Mouse (Mus musculus): ENCODE results near the gene Adamts7.

DNA sequence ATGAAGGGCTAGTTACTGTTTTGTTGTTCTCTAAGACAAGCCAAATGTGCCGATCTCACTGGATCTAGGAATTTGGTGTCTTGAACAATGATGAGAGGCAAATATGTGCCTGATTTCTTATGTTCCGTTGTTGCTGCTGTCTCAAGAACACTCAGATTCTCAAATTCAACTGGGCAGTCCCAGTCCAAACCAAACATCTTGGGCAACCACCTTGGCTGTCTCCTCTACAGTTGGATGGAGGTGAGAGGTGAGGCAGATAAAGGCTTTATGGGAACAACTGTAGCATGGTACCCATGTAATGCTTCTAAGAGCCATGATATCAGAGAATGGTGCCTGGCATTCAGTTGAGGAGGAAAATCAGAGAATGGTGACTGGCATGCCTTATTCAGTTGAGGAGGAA lies 90.3 kb downstream of the Adamts7 start:
- TF ChIP-seq POLR2A (IDR thresholded peaks at IDR 0.05; ENCODE audit: borderline replicate concordance, extremely low read depth, low read depth, low read length) (no peak), CTCF (IDR thresholded peaks at IDR 0.05; ENCODE audit: insufficient read depth, low read length) (no peak)
